Mouse (Mus musculus): ENCODE data around the gene Clns1a. TPM values are rescaled to one million over a fixed set of nuclear protein-coding genes. Genes with fewer than 3 reads are reported as not detected.

Clns1a gene
- total RNA-seq (2021) = 10 to 100 TPM; 73.5 to 76.9 TPM
- long read RNA-seq, experiment 1, transcript Clns1a-203 (1 exons, 3,002 nt) = minor isoform, 10 of 96 reads
- long read RNA-seq, experiment 1, transcript Clns1a-201 (7 exons, 1,504 nt) = major isoform, 82 of 96 reads
- long read RNA-seq, experiment 1, partial matches to known transcripts = 1 of 96 reads
- long read RNA-seq, experiment 1, other reads (novel, unspliced or antisense) = 3 of 96 reads
- long read RNA-seq, experiment 2, transcript Clns1a-201 (7 exons, 1,504 nt) = major isoform, 112 of 140 reads
- long read RNA-seq, experiment 2, transcript Clns1a-203 (1 exons, 3,002 nt) = minor isoform, 24 of 140 reads
- long read RNA-seq, experiment 2, partial matches to known transcripts = 1 of 140 reads
- long read RNA-seq, experiment 2, other reads (novel, unspliced or antisense) = 3 of 140 reads

DNA sequence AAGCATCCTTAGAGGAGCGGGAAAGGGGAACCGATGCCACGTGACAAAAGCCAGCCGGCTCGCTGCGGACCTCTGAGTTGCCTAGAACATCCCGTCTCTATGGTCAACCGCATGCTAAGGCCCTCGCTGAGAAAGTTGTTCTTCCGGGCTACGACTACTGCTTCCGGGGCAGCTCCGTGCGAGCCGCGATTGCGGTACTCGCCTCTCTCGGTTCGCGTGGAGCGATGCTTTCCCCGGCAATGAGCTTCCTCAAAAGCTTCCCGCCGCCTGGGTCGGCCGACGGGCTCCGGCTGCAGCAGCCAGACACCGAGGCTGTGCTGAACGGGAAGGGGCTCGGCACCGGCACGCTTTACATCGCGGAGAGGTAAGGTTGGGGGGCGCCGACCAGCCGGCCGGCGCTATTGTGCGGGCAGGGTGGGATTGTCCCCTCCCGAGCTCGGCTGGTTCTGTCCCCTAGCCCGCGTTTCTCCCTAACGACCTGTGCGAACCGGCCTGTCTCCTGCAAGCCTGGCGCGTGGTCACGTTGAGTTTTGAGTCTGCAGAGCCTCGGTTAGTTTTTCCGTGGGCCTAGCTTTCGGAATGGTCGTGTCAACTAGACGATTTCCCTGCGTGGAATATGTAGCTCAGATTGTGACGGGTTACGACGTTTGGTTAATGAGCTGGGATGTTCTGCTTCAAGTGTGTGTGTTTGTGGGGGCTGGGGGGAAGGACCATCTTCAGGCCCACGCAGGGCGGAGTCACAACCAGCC, at the start of gene Clns1a:
Gene Clns1a (plus strand): TSS at position 129 of the 749 bp plus-strand sequence.
- peak; percentile 93 to 96 for DNase-seq (ENCODE audit: low spot score in 2 of 2)

DNA sequence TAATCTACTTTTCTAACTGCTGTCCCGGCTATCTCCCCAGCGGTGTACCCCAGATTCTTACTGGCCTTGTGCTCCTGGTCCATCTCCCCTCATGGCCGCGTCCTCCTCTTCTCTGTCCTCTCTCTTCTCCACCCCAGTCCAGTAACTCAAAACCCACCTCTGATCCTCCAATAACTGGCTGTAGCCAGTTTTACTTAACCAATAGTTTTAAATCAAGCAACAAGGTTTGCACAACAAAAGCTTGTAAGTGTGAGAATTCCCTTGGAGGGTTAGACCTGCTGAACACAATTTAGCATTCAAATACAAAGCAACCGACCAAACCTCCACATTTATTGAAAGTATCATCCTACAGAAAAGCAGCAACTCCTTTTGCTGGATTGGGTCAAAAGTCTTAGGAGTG, 48.8 kb upstream of the Clns1a start:
- DNase-seq (ENCODE audit: low spot score in 2 of 2) = no peak

DNA sequence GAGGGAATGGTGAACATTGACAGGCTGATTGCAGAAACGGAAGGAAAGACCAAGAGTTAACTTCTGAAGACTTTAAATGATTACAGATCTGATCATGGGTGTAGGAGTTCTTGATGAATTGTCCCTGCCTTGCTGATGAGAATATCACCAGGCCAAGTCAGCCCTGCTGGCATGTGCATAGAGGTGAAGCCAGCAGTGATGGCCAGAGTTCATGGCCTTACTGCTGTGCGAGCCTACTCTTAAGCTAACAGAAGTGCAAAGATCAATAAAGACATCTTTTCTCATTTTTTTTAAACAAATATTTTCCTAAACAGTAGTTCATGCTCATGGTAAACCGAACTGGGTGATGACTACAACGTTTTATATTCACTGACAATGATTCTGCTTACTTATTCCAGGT, 45.7 kb upstream of the Clns1a start:
- no peak for DNase-seq (ENCODE audit: low spot score in 2 of 2)

DNA sequence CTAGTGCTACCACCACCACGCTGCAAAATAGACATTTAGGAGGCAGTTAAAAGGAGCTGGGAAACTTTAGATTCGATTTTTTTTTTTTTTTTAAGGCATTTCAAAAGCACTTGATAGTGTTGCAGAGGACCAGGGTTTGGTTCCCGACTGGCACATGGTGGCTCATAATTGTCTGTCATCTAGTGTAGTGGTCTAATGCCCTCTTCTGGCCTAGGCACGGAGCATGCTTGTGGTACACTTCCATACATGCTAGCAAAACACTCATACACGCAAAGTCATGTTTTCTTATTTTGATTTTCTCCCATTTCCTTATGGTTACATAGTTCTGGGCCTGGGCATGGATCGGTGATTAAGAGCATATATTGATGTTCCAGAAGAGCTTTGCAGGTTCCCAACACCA, 40.3 kb upstream of the Clns1a start:
- no peak for DNase-seq (ENCODE audit: low spot score in 2 of 2)

DNA sequence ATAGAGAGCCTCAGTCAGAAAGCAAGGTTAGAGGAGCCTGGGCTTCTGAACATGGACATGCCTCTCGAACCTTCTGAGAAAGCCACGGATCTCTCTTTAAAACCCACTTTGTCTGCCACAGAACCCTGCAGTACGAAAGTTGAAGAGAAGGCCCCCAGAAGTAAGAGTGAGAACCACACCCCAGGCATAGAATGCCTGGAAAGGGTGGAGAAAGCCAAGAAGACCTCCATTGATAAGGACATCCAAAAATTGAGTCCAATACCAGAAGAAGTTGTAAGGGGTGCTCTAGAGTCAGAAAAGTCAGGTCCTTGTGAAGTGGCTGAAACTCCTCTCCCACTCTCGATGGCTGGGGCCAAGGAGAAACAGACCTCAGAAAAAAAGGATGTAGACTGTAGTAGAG, 34.8 kb upstream of the Clns1a start:
- no peak for DNase-seq (ENCODE audit: low spot score in 2 of 2)

DNA sequence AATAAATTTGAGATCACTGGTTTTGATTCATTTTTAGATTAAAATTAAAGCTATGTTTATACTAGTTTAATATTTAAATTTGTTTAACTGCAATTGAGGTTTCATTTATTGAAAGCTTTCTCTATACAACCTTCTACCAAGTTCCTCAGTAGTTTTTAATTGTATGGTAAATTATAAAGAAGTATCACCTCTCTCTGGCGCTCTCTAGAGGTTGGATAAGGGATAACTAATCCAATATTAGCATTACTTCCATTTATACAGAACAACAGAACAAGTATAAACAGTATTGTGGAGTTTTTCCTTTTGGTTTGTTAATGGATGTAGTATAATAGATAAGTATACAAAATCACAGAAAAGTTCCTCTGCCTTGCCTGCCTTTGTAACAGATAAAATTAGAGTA, 17.2 kb upstream of the Clns1a start:
- peak in 1 of 2 experiments; percentile 50 for DNase-seq (ENCODE audit: low spot score in 2 of 2)

DNA sequence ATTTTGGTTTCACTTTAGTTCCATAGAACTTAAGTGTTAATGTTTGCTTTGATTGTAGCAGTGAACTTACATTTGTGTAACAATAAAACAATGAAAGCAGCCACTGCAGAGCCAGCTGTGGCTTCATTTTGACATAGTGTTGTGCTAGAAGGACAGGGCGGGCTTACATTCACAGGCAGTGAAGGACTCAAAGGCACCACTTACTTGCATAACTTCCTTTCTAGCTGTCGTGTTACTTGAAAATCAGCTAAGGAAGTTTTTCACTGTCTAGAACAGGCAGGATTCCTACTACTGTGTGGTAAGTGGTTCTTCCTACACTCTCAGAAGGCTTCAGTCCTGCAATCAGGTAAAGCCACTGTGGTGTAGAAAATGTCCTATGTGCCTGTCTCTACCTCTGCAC, 8.6 kb upstream of the Clns1a start:
- no peak for DNase-seq (ENCODE audit: low spot score in 2 of 2)

DNA sequence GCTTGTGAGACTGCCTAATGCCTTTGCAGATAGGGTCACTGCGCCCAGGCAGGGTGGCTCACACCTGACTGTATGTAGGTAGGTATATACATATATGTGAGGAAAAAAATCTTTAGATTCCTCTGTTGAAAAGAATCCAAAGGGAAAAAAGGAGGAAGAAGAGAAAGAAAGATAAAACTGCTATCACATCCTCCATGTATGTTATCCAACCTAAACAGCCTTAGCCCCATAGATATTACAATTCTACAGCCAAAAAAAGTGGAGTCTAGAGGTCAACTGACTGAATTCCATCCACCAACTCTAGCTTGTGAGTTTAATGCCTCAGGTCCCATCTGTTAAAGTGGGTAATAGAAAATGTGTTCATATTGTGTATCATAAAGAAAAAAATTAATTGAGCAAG, 993 bp upstream of the Clns1a start:
- no peak for DNase-seq (ENCODE audit: low spot score in 2 of 2)

DNA sequence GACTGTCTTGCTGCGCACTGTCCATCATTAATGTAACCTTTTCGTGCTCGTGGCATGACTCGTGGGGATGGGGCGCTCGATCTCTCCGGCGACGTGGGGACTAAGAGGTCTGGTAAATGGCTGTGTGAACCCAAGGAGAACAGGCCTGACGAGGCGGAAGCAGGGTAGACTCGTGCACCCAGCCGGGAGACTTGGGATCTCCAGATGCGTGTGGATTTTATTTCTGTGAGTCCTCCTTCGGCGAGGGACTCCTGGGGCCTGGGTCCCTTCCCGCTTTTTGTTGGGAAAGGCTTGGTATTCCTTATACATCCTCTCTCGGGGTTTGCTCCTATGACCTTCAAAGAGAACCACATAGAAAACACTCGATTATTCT, 315 bp upstream of the Clns1a start:
- DNase-seq (ENCODE audit: low spot score in 2 of 2) = no peak

DNA sequence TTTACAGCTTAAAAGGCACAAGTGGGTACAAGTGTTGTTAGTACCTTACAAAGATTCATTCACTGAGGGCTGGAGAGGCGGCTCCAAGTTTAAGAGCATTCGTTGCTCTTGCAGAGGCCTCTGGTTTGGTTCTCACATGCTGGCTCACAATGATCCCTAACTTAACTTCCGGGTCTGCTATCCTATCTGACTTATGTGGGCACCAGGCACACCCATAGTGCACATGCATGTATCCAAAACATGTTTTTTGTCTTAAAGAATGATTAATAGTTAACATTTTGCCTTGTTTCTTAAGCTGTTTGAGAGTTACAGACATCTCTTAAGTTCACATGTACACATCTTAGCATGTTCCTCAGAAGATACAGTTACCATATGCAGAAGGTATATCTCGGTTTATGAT, 3.7 kb downstream of the Clns1a start:
- no peak for DNase-seq (ENCODE audit: low spot score in 2 of 2)

DNA sequence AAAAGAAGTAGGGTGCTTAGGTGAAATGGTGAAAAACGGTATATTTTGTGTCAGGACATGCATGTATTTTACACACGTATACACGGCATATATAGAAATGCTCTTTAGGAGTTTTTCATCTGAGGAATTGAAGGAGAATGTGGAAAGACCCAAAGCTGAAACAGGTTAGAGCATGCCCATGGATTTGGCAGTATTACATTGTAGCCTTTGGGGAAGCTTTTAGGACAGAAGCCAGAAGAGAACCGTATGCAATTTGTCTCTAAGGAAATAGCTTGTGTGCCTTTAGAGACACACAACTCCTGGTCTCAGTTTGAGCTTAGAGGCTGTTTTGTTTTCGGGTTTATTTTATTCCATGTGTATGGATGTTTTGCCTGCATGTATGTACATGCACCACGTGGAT, 4.7 kb downstream of the Clns1a start:
- DNase-seq (ENCODE audit: low spot score in 2 of 2) = no peak

DNA sequence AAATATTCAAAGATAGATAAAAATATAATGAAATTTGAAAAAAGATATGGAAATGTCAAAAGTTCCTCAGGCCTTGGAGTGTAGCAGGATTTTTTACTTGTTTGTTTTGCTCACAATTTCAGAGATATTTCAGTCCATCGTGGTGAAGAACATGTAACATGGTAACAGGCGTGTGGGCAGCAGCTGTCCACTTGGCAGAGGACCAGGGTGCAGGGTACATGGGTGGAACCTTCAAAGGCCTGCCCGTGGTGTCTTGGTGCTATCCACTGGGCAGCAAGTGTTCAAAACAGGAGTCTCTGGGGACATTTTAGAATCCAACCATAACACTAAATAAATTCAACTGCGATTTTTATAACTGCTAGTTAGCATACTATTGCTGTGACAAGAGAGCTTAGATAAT, 10.7 kb downstream of the Clns1a start:
- DNase-seq (ENCODE audit: low spot score in 2 of 2) = no peak

DNA sequence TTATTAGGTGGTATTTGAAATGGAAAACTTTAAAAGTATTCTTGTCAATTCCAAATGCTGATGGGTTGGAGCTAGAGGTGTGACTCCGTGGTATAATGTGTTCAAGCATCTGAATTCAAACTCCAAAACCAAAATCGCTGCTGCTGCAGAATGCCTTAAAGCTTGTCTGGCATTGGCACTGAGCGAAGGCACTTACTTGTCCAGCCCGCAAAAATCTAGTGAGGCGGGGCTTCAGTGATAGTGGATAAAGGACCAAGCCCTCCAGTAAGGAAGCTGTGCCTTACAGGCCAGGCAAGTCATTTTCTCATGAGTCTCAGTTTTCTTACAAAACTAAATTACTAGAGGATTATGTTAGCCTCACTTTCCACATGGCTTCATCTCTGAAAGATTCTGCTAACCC, 11.4 kb downstream of the Clns1a start:
- no peak for DNase-seq (ENCODE audit: low spot score in 2 of 2)

DNA sequence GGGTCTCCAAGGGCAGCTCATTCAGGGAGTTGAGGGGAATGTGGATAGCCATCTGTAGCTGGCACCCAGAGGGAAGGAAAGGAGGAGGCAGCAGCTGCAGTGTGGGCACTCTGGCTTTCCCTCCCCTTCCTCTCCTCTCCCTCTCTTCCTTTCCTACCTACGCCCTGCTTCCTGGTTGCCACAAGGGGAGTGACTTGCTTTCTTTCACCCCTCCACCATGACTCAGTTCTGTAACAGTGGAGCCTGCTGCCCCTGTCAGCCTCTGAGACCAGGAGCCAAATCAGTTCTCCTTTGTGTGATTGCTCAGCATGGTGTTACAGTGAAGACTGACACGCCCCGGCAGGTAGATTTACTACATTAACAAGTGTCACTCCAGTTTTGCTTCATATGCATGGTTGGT, 12.8 kb downstream of the Clns1a start:
- no peak for DNase-seq (ENCODE audit: low spot score in 2 of 2)

DNA sequence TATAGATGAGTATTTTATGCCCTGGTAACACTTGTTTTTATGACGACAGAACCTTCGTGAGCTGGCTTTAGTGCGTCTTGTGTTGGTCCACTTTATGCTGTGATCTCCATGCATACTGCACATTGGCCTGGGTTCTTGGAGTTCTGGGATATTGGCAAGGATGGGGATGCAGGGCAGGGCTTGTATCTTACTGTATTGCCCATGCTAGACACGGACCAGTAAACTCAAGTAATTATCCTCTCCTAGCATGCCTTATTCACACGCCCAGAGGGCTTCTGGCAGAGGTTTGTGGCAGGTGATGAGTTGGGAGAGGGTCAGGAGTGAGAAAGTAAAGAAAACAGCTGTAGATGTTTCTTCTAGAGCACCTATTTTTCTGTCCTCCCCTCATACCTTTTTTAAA, 18.2 kb downstream of the Clns1a start:
- no peak for DNase-seq (ENCODE audit: low spot score in 2 of 2)

DNA sequence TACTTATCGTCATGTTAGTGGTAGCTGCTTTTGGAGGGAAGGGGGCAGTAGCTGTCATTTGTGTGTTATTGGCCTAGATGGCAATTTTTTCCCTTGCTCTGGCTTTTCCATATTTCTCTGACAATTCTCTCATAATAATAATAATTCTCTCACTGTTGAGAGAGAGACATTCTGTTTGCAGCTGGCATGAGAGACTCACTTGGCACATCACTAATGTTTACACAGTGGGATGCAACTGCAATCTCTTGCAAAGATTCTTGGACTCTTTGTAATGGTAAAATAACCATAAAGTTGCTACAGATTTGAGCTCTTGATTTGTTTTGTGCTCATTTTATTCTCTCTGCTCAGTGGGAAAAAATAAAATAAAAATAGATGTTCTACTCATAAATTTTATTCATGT, 20.9 kb downstream of the Clns1a start:
- DNase-seq (ENCODE audit: low spot score in 2 of 2) = no peak

DNA sequence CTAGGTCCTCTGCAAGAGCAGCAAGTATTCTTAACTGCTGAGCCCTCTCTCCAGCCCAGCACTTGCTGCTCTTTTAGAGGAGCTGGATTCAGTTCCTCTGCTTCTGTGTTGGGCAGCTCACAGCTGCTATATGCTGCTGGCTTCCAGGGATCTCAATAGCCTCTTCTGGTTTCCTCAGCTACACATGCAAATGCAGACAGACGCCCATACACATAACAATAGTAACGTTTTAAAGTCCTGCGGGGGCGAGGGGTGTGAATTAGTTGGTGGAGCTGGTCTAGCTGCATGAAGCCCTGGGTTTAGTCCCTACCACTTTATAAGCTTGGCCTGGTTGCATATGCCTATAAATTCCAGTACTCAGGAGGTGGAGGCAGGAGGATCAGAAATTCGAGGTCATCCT, 22.6 kb downstream of the Clns1a start:
- no peak for DNase-seq (ENCODE audit: low spot score in 2 of 2)

DNA sequence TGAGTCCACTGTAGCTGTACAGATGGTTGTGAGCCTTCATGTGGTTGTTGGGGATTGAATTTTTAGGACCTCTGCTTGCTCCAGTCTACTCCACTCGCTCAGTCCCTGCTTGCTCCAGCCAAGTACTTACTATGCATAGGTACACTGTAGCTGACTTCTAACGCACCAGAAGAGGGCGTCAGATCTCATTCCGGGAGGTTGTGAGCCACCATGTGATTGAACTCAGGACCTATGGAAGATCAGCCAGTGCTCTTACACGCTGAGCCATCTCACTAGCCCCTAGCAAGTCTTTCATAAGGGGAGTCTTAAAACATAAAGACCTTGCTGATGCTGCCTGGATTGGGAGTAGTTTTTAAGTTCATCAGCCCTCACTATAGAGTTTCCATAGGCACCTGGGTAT, 23.7 kb downstream of the Clns1a start:
- no peak for DNase-seq (ENCODE audit: low spot score in 2 of 2)

DNA sequence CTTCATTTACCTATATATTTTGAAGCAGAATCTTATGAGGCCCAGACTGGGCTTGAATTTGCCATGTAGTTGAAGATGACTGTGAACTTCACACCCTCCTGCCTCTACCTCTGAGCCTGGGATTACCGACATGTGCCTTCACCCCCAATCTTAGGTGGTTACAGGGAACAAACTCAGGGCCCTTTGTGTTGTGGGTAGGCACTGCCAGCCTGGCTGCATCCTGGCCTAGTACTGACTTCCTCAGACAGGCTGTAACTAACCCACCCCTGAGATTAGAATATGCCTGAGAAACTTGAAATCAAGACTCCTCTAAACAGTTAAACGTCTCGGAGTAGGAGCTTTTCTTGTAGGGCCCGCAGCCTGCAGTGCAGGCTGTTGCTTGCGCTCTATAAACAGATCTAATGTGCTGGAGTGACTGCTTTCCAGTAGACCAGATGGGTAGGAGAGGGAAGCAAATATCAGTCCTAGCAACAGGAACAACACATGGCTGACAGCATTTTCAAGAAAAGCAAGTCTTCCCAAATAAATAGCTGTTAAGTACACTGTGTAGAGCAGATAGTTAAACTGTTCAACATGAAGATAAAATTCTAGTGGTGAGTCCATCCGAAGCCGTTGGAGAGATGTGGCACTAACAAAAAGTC, 26.0 kb downstream of the Clns1a start:
- DNase-seq (ENCODE audit: low spot score in 2 of 2) = peak in 1 of 2 experiments; percentile 64

DNA sequence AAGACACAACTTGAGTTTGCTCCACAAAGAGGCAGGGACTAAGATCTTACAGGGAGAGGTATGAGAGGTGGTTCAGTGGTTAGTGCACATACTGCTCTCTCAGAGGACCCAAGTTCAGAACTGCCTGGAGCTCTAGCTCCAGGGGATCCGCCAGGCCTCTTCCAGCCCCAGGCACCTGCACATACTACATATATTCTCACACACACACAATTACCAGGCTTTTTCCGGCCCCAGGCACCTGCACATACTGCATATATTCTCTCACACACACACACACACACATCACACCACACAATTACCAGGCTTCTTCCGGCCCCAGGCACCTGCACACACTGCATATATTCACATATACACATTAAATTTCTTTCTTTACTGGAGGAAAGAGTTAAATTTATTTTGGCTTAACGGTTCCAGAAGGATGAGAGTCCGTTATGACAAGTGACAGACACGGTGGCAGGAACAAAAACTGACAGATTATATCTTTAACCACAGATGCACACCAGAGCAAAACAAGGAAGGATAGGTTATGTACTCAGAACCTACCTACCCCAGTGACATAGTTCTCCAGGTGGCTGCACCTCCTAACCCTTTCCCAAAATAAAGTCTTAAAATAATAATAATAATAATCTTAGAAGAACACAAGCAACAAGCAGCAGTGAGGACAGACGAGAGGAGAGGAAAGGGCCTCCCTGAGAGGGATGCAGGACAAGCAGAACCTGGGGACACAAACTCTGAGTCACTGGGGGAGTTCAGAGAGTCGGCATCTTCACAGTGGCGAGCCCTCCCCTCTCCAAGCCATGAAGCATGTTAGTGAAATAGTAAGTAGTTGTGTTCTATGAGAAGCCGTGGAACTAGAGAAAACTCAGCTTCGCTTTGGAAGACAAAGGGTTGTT, 27.5 kb downstream of the Clns1a start:
- DNase-seq (ENCODE audit: low spot score in 2 of 2) = no peak

DNA sequence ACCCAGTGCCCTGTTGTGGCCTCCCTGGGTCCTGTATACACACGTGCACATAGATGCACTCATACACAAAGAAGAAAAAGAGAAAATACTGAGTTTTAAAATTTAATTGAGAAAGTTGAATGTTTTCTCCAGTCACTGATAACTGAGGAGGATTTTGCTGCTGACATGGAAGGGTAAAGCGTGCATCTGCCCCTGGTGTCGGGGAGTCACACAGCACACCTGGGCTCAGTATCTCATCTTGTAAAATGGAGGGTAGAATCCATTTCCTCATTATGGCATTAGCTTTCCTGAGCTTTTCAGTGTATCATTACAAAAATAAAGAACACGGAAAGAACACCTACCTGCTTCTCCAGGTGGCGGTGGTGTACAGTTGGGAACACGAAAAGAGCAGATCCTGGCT, 29.0 kb downstream of the Clns1a start:
- DNase-seq (ENCODE audit: low spot score in 2 of 2) = no peak

Measured in layer of hippocampus, postnatal 14 days (tissue).